Mouse (Mus musculus): Measurements from ENCODE around the gene F8a. TPM values are rescaled to one million over a fixed set of nuclear protein-coding genes. Genes with fewer than 3 reads are reported as not detected.

F8a gene
- polyA plus RNA-seq, 1 experiment from 2014 or later: 13.3 TPM

Other genes with a start within 250 kb of the F8a start
- gene Zfp185, start 241.0 kb upstream of the F8a start, polyA plus RNA-seq (2015; fragmentation: Nextera tagmentation; extraction: Ambion mirVana): 31.3 and 36.0 TPM in 2 replicates
- gene Pnma5, start 191.2 kb upstream of the F8a start, polyA plus RNA-seq (2015; fragmentation: Nextera tagmentation; extraction: Ambion mirVana): 0.16 and 0.30 TPM in 2 replicates
- 0.12 and 0.16 TPM in 2 replicates for gene Pnma3, start 163.5 kb upstream of the F8a start, polyA plus RNA-seq (2015; fragmentation: Nextera tagmentation; extraction: Ambion mirVana)
- 0.53 and 0.72 TPM in 2 replicates for gene Xlr4a, start 145.8 kb upstream of the F8a start, polyA plus RNA-seq (2015; fragmentation: Nextera tagmentation; extraction: Ambion mirVana)
- 2.0 and 2.1 TPM in 2 replicates for gene Xlr3a, start 131.2 kb upstream of the F8a start, polyA plus RNA-seq (2015; fragmentation: Nextera tagmentation; extraction: Ambion mirVana)
- 0.08 and 0.15 TPM in 2 replicates for gene Gm14685, start 111.2 kb upstream of the F8a start, polyA plus RNA-seq (2015; fragmentation: Nextera tagmentation; extraction: Ambion mirVana)
- not detected in 2 replicates for gene Xlr5b, start 79.5 kb upstream of the F8a start, polyA plus RNA-seq (2015; fragmentation: Nextera tagmentation; extraction: Ambion mirVana)
- gene DXBay18, start 78.8 kb upstream of the F8a start, polyA plus RNA-seq (2015; fragmentation: Nextera tagmentation; extraction: Ambion mirVana): 0.08 TPM in 1 of 2 replicates, not detected in the other
- not detected in 2 replicates for gene Spin2d, start 51.3 kb upstream of the F8a start, polyA plus RNA-seq (2015; fragmentation: Nextera tagmentation; extraction: Ambion mirVana)
- gene Xlr3b, start 36.1 kb upstream of the F8a start, polyA plus RNA-seq (2015; fragmentation: Nextera tagmentation; extraction: Ambion mirVana): 7.8 and 11.0 TPM in 2 replicates
- gene Xlr4b, start 14.0 kb upstream of the F8a start, polyA plus RNA-seq (2015; fragmentation: Nextera tagmentation; extraction: Ambion mirVana): 0.70 and 1.0 TPM in 2 replicates
- 0.58 and 0.75 TPM in 2 replicates for gene Xlr4c, start 14.8 kb downstream of the F8a start, polyA plus RNA-seq (2015; fragmentation: Nextera tagmentation; extraction: Ambion mirVana)
- not detected in 2 replicates for gene Xlr3c, start 37.1 kb downstream of the F8a start, polyA plus RNA-seq (2015; fragmentation: Nextera tagmentation; extraction: Ambion mirVana)
- gene Xlr5a, start 64.7 kb downstream of the F8a start, polyA plus RNA-seq (2015; fragmentation: Nextera tagmentation; extraction: Ambion mirVana): not detected in 2 replicates
- gene Xlr5c, start 64.7 kb downstream of the F8a start, polyA plus RNA-seq (2015; fragmentation: Nextera tagmentation; extraction: Ambion mirVana): not detected in 2 replicates
- gene Gm45015, start 108.5 kb downstream of the F8a start, polyA plus RNA-seq (2015; fragmentation: Nextera tagmentation; extraction: Ambion mirVana): not detected in 2 replicates
- gene Zfp275, start 114.3 kb downstream of the F8a start, polyA plus RNA-seq (2015; fragmentation: Nextera tagmentation; extraction: Ambion mirVana): 17.2 and 17.7 TPM in 2 replicates
- gene Gm18336, start 170.4 kb downstream of the F8a start, polyA plus RNA-seq (2015; fragmentation: Nextera tagmentation; extraction: Ambion mirVana): 0.09 TPM in 1 of 2 replicates, not detected in the other
- gene Zfp92, start 182.8 kb downstream of the F8a start, polyA plus RNA-seq (2015; fragmentation: Nextera tagmentation; extraction: Ambion mirVana): 0.33 and 0.34 TPM in 2 replicates
- gene Trex2, start 207.1 kb downstream of the F8a start, polyA plus RNA-seq (2015; fragmentation: Nextera tagmentation; extraction: Ambion mirVana): 12.3 and 13.0 TPM in 2 replicates
- 56.5 and 58.7 TPM in 2 replicates for gene Haus7, start 230.8 kb downstream of the F8a start, polyA plus RNA-seq (2015; fragmentation: Nextera tagmentation; extraction: Ambion mirVana)

Data from embryonic facial prominence, embryonic 15.5 days (tissue).